Mouse (Mus musculus): ENCODE results near the gene Ankrd55. TPM values are rescaled to one million over a fixed set of nuclear protein-coding genes. Genes with fewer than 3 reads are reported as not detected.

The Ankrd55 gene
- polyA plus RNA-seq, 1 experiment from 2014 or later: 0.34 TPM

DNA sequence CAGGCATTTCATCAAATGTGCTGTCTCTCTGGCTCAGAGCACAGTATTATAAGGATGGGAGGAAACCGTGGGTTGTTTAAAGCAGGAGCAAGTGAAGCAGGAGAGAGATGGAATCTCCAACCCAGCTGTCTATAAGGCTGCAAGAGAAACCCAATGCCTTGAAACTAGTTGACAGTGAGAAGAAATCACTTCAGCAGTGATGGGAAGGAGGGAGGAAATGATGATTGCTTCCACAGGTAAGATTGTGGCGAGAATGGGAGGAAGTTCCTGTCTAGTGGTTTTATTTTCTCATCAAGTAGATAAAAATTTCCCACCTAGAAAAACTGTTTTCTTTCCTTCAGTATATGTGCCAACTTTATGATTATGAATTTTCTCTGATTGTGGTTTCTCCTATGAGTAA is 118.4 kb downstream of the Ankrd55 start:
- 73% methylated on average over 2 of the region's 2 CpGs for WGBS
- H3K4me3 ChIP-seq (ENCODE audit: low read length): no peak overlapping the region
- H3K9me3 ChIP-seq (ENCODE audit: control insufficient read depth, low read length): no peaks in the 10 kb centered on the region
- H3K4me1 ChIP-seq (ENCODE audit: control insufficient read depth, insufficient read depth, low read length): no peaks in the 10 kb centered on the region
- no peaks in the 10 kb centered on the region for H3K36me3 ChIP-seq (ENCODE audit: control insufficient read depth, insufficient read depth, low read length)
- ATAC-seq (ENCODE audit: low FRiP score, low TSS enrichment): no peak
- no peak overlapping the region for H3K9ac ChIP-seq (ENCODE audit: low read depth, low read length)
- H3K27me3 ChIP-seq (ENCODE audit: control insufficient read depth, insufficient read depth, low read length): no peaks in the 10 kb centered on the region
- no peak overlapping the region for H3K27ac ChIP-seq (ENCODE audit: low read depth, low read length)
- H3K4me2 ChIP-seq (replicated peaks; ENCODE audit: low read depth, low read length): no peak overlapping the region

DNA sequence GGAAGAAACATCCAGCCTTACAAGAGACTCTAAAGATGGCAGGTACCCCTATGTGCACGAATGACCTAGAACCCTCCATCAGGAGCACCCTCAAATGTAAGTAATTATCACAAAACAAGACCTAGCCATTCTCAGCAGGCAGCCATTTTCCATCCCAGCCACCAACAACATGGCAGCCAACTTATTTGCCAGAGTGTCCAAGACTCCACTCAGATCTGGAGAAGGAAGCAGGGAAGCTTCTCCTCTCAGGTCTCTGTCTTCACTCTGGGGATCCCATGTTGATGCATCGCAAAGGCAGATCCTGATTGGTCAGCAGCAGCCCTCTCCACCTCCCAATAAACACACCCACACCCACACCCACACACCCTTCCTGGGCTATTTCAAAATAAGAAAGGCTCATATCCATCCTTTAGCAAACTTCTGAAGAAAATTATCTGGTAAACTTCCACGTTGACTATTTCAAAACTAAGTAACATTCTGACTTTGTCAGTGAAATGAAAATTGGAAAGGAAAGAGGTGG is 119.0 kb downstream of the Ankrd55 start:
- H3K9me3 ChIP-seq (ENCODE audit: control insufficient read depth, low read length): no peaks in the 10 kb centered on the region
- H3K4me2 ChIP-seq (replicated peaks; ENCODE audit: low read depth, low read length): no peak overlapping the region
- WGBS: 92% methylated on average over 3 of the region's 3 CpGs
- no peaks in the 10 kb centered on the region for H3K27me3 ChIP-seq (ENCODE audit: control insufficient read depth, insufficient read depth, low read length)
- H3K4me1 ChIP-seq (ENCODE audit: control insufficient read depth, insufficient read depth, low read length): no peaks in the 10 kb centered on the region
- H3K4me3 ChIP-seq (ENCODE audit: low read length): no peak overlapping the region
- ATAC-seq (ENCODE audit: low FRiP score, low TSS enrichment): no peak
- H3K36me3 ChIP-seq (ENCODE audit: control insufficient read depth, insufficient read depth, low read length): no peaks in the 10 kb centered on the region
- no peak overlapping the region for H3K9ac ChIP-seq (ENCODE audit: low read depth, low read length)
- no peak overlapping the region for H3K27ac ChIP-seq (ENCODE audit: low read depth, low read length)

DNA sequence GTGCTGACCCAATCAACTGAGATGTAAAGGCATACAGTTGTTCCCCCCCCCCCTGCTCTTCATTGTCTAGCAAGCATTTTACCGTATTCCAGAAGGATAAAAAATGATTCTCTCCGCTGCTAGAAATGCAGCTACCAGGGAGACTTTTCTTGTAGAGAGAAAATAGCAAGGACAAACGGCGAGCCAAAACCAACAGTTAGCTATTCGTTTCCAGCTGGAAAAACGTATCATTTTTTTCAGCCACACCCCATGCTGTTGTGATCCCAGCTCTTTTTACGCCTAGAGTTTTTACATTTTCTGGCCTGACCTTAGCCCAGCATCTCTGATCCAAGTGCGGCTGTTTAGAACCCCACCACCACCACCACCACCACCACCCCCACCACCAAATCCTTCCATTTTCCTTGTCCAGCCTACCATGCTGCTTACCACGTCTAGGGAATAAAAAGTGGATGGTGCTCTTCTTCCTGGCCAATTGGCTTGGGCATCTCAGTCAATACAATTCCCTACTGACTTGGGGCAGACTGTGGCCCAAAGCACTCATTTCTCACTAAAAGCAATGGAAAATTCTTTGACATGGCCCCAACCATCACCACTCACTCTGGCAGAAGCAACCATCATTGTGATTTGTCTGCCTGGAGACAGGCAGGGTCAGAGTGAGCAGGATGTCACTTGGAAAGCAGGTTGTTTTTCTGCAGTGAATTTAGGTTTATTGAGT is 119.7 kb downstream of the Ankrd55 start:
- Histone ChIP-seq H3K36me3 (ENCODE audit: control insufficient read depth, insufficient read depth, low read length) (no peaks in the 10 kb centered on the region), H3K9me3 (ENCODE audit: control insufficient read depth, low read length) (no peaks in the 10 kb centered on the region), H3K9ac (ENCODE audit: low read depth, low read length) (no peak overlapping the region), H3K27me3 (ENCODE audit: control insufficient read depth, insufficient read depth, low read length) (no peaks in the 10 kb centered on the region), H3K27ac (ENCODE audit: low read depth, low read length) (no peak overlapping the region), H3K4me2 (replicated peaks; ENCODE audit: low read depth, low read length) (no peak overlapping the region), H3K4me1 (ENCODE audit: control insufficient read depth, insufficient read depth, low read length) (no peaks in the 10 kb centered on the region), H3K4me3 (ENCODE audit: low read length) (no peak overlapping the region)
- no peak for ATAC-seq (ENCODE audit: low FRiP score, low TSS enrichment)
- 81% methylated on average over 9 of the region's 9 CpGs for WGBS

DNA sequence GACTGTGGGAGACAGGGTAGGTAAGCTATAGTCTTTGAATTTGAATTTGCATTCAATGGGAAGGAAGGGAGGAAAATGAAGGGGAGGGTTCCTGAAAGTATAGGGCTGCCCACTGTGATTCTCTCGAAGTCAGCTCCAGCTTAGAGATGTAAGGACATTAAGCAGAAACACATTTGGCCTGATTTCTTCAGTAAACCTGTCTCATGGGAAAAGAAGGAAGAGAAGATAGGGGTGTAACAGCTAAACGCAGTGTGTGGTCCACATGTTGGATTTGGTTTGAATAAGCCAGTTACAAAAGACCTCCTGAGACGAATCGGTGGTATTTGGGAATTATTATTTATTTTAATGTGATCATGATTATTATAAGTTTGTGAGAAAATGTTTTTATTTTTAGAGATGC is 120.5 kb downstream of the Ankrd55 start:
- H3K9ac ChIP-seq (ENCODE audit: low read depth, low read length): no peak overlapping the region
- H3K4me1 ChIP-seq (ENCODE audit: control insufficient read depth, insufficient read depth, low read length): no peaks in the 10 kb centered on the region
- no peaks in the 10 kb centered on the region for H3K36me3 ChIP-seq (ENCODE audit: control insufficient read depth, insufficient read depth, low read length)
- H3K4me3 ChIP-seq (ENCODE audit: low read length): no peak overlapping the region
- H3K27me3 ChIP-seq (ENCODE audit: control insufficient read depth, insufficient read depth, low read length): no peaks in the 10 kb centered on the region
- 92% methylated on average over 4 of the region's 4 CpGs for WGBS
- H3K27ac ChIP-seq (ENCODE audit: low read depth, low read length): no peak overlapping the region
- H3K4me2 ChIP-seq (replicated peaks; ENCODE audit: low read depth, low read length): no peak overlapping the region
- H3K9me3 ChIP-seq (ENCODE audit: control insufficient read depth, low read length): no peaks in the 10 kb centered on the region
- no peak for ATAC-seq (ENCODE audit: low FRiP score, low TSS enrichment)

DNA sequence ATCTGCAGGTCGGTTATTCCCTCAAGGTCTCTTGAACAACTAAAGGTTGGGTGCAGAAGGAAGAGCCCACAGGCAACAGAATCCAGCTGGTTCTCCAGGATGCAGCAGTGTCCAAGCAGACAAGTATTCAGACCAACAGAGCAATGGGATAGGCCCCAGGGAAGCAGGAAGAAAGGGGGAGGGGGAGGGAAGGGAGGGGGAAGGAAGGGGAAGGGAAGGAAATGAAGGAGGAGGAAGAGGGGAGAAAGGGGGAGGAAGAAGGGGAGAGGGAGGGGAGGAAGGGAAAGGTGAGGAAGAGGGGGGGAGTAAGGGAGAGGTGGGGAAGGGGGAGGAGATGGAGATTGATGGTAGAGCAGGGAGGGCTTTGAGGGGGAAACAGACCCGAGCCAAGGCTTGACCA is 121.1 kb downstream of the Ankrd55 start:
- Histone ChIP-seq H3K4me1 (ENCODE audit: control insufficient read depth, insufficient read depth, low read length) (no peaks in the 10 kb centered on the region), H3K27me3 (ENCODE audit: control insufficient read depth, insufficient read depth, low read length) (no peaks in the 10 kb centered on the region), H3K36me3 (ENCODE audit: control insufficient read depth, insufficient read depth, low read length) (no peaks in the 10 kb centered on the region), H3K9me3 (ENCODE audit: control insufficient read depth, low read length) (no peaks in the 10 kb centered on the region), H3K9ac (ENCODE audit: low read depth, low read length) (no peak overlapping the region), H3K27ac (ENCODE audit: low read depth, low read length) (no peak overlapping the region), H3K4me2 (replicated peaks; ENCODE audit: low read depth, low read length) (no peak overlapping the region), H3K4me3 (ENCODE audit: low read length) (no peak overlapping the region)
- ATAC-seq (ENCODE audit: low FRiP score, low TSS enrichment): no peak
- WGBS: 71% methylated on average over 2 of the region's 2 CpGs

DNA sequence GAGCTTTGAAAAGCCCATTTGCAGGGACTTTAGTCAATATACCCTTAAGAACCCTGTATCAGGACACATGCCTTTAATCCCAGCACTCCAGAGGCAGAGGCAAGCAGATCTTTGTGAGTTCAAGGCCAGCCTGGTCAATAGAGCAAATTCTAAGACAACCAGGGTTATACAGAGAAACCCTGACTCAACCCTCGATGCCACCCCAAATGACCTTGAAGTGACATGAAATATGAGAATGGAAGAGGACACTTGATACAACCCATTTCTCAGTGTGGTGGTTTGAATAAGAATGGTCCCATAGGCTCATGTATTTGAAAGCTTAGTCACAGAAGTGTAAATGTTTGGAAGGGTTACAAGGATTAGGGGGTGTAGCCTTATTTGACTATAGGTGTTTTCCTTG is 121.6 kb downstream of the Ankrd55 start:
- Histone ChIP-seq H3K9me3 (ENCODE audit: control insufficient read depth, low read length) (no peaks in the 10 kb centered on the region), H3K4me1 (ENCODE audit: control insufficient read depth, insufficient read depth, low read length) (no peaks in the 10 kb centered on the region), H3K27ac (ENCODE audit: low read depth, low read length) (no peak overlapping the region), H3K9ac (ENCODE audit: low read depth, low read length) (no peak overlapping the region), H3K27me3 (ENCODE audit: control insufficient read depth, insufficient read depth, low read length) (no peaks in the 10 kb centered on the region), H3K4me2 (replicated peaks; ENCODE audit: low read depth, low read length) (no peak overlapping the region), H3K4me3 (ENCODE audit: low read length) (no peak overlapping the region), H3K36me3 (ENCODE audit: control insufficient read depth, insufficient read depth, low read length) (no peaks in the 10 kb centered on the region)
- 72% methylated on average over 1 of the region's 1 CpGs for WGBS
- ATAC-seq (ENCODE audit: low FRiP score, low TSS enrichment): no peak

DNA sequence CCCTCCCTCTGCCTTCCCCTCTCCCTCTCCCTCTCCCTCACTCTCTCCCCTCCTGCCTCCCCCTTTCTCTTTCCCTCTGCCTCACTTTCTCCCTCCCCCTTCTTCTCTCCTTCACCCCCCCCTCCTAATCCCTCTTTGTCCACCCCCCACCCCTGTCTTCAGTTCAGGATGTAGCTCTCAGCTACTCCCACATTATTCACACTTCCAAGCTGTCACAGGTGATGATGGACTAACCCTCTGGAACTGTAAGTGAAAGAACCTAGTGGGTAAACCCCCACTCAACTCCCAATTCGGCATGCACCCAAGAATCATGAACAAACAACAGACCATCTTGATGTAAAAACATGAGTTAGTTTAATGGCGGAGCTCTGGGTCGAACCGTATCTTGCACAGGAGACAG is 122.2 kb downstream of the Ankrd55 start:
- WGBS: 80% methylated on average over 4 of the region's 4 CpGs

DNA sequence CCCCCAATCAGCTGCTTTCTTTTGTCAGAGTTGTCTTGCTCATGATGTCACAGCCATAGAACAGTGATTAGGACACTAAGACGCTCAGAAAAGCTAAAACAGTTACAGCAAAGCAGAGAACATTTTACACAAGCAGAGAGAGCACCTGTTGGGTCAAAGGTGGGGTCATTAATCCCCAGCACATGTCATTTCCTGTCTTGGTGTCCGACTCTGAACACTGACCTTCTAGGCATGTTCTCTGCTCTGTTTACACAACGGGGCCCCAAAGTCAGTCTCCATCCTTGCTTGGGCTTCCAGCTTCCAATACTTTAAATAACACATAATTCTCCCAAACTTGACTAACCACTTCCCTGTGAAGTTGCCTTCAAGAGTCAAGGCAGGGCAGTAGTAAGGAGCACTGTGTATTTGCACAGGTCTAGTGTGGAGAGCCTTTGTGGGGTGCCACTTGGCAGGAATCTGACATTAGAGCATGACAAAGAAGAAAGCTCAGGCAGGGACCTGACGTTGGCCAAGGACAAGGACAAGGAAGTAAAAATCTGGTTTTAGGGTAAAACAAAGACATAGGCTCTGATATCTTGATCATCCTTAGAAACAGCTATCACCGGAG is 123.1 kb downstream of the Ankrd55 start:
- Histone ChIP-seq H3K4me3 (ENCODE audit: low read length) (no peak overlapping the region), H3K4me2 (replicated peaks; ENCODE audit: low read depth, low read length) (no peak overlapping the region), H3K27me3 (ENCODE audit: control insufficient read depth, insufficient read depth, low read length) (no peaks in the 10 kb centered on the region), H3K27ac (ENCODE audit: low read depth, low read length) (no peak overlapping the region), H3K4me1 (ENCODE audit: control insufficient read depth, insufficient read depth, low read length) (no peaks in the 10 kb centered on the region), H3K36me3 (ENCODE audit: control insufficient read depth, insufficient read depth, low read length) (no peaks in the 10 kb centered on the region), H3K9ac (ENCODE audit: low read depth, low read length) (no peak overlapping the region), H3K9me3 (ENCODE audit: control insufficient read depth, low read length) (no peaks in the 10 kb centered on the region)
- no peak for ATAC-seq (ENCODE audit: low FRiP score, low TSS enrichment)
- WGBS: 50% methylated on average over 5 of the region's 5 CpGs

More for the DNA sequence above, 122.2 kb downstream of the Ankrd55 start:
- H3K27ac ChIP-seq (ENCODE audit: low read depth, low read length): no peak overlapping the region
- H3K9ac ChIP-seq (ENCODE audit: low read depth, low read length): no peak overlapping the region
- H3K27me3 ChIP-seq (ENCODE audit: control insufficient read depth, insufficient read depth, low read length): no peaks in the 10 kb centered on the region
- ATAC-seq (ENCODE audit: low FRiP score, low TSS enrichment): no peak
- no peaks in the 10 kb centered on the region for H3K36me3 ChIP-seq (ENCODE audit: control insufficient read depth, insufficient read depth, low read length)
- no peak overlapping the region for H3K4me2 ChIP-seq (replicated peaks; ENCODE audit: low read depth, low read length)
- no peaks in the 10 kb centered on the region for H3K4me1 ChIP-seq (ENCODE audit: control insufficient read depth, insufficient read depth, low read length)
- H3K9me3 ChIP-seq (ENCODE audit: control insufficient read depth, low read length): no peaks in the 10 kb centered on the region
- H3K4me3 ChIP-seq (ENCODE audit: low read length): no peak overlapping the region

DNA sequence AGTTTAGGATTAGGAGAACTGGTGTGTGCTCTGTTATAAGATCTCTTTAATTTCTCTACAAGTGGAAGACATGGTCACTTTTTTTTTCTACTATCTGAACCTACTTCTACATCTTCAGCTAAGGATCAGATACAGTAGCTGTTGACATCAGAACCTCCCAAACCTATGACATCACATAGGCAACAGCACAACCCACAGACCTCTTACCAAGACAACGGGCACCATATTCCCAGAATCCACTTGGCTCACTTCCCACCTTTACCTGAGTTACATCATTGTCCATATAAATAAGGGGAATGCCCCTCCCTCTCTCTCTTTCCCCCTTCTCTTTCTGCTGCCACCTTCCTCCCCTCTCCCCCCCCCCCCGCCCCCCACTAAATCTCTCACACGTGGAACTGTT is 124.0 kb downstream of the Ankrd55 start:
- Histone ChIP-seq H3K4me1 (ENCODE audit: control insufficient read depth, insufficient read depth, low read length) (0 out of 2 replicates have a peak, but pooled peaks cover under 1% of the 10 kb centered on the region), H3K4me2 (replicated peaks; ENCODE audit: low read depth, low read length) (no peak overlapping the region), H3K27ac (ENCODE audit: low read depth, low read length) (no peak overlapping the region), H3K9me3 (ENCODE audit: control insufficient read depth, low read length) (no peaks in the 10 kb centered on the region), H3K36me3 (ENCODE audit: control insufficient read depth, insufficient read depth, low read length) (no peaks in the 10 kb centered on the region), H3K9ac (ENCODE audit: low read depth, low read length) (no peak overlapping the region), H3K4me3 (ENCODE audit: low read length) (no peak overlapping the region), H3K27me3 (ENCODE audit: control insufficient read depth, insufficient read depth, low read length) (no peaks in the 10 kb centered on the region)
- WGBS: 72% methylated on average over 2 of the region's 3 CpGs
- no peak for ATAC-seq (ENCODE audit: low FRiP score, low TSS enrichment)
